Mouse (Mus musculus) bone marrow, adult 2 months (tissue): Measurements from ENCODE around the gene Mucl1. TPM values are rescaled to one million over a fixed set of nuclear protein-coding genes. Genes with fewer than 3 reads are reported as not detected.
"Not testable (repeated sequence)": the region's sequence is repeated elsewhere in the genome, so short reads cannot be mapped to it uniquely, and the experiment has no call there.

Source experiments
- H3K27ac ChIP-seq: fragments of 200-500 bp; 2 replicates; pipeline ENCODE4 v1.5.1; 2012; ENCODE audit warnings: low read depth, mild to moderate bottlenecking, control low read depth, inconsistent platforms, low read length; ENCODE audit not compliant: control insufficient read depth, poor library complexity, insufficient read depth
- H3K4me1 ChIP-seq: fragments of 200-500 bp; 2 replicates; pipeline ENCODE4 v1.6.1; 2011; ENCODE audit warnings: low read length; ENCODE audit not compliant: control insufficient read depth, insufficient read depth
- H3K4me3 ChIP-seq: fragments of 200-500 bp; replicated peaks from 2 replicates; pipeline ENCODE3; 2011; ENCODE audit warnings: mild to moderate bottlenecking, low read depth, low read length, control low read depth; ENCODE audit not compliant: control insufficient read depth
- CTCF ChIP-seq: fragments of 200-500 bp; IDR thresholded peaks from 2 replicates; pipeline ENCODE4 v1.5.1; 2011; ENCODE audit warnings: low read length, control low read depth; ENCODE audit not compliant: control insufficient read depth, insufficient read depth
- POLR2A ChIP-seq: fragments of 200-500 bp; IDR thresholded peaks from 2 replicates; pipeline ENCODE4 v1.6.1; 2011; ENCODE audit warnings: low read depth, mild to moderate bottlenecking, control low read depth, low read length, borderline replicate concordance; ENCODE audit not compliant: control insufficient read depth
- WGBS: fragments of 180-500 bp; shearing (Covaris S2); methylation state at CpG from one replicate; pipeline ENCODE4 v1.1.7; 2018; 5-methylcytosine and 5-hydroxymethylcytosine counted together
- polyA plus RNA-seq: library from polyadenylated mRNA; stranded (reverse); fragments of >200 nt; gene quantifications from 2 replicates; pipeline ENCODE4 v1.2.4, GENCODE M21; 2011; ENCODE audit warnings: low replicate concordance; ENCODE audit not compliant: missing spikeins, insufficient read depth, insufficient read length

Mucl1 gene
- not detected in 2 replicates for polyA plus RNA-seq

DNA sequence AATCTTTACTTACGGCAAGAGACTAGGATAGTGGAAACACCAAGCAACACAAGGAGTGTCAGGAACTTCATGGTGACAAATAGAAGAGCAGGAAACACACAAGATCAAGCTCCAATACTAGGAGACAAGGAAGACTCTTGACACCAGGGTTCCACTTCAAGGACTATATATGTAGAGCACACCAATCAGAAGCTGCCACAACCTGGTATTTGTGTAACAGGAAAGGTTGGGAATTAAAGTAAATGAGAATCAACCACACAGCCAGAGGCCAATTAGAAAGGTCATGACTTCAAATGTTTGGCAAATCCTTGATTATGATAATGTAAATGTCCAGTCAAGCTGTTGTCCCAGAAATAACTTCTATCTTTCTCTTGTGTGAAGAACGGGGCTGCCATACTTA lies at the start of gene Mucl1:
Gene Mucl1 (minus strand): TSS at position 101 of the 400 bp plus-strand sequence.
- Histone ChIP-seq H3K27ac (no peak within 1 kb of the TSS), H3K4me3 (no peak within 1 kb of the TSS), H3K4me1 (no peaks in the 10 kb centered on the region)
- WGBS, result 83% methylated on average over 2 of the region's 2 CpGs
- no peak for TF ChIP-seq POLR2A

- H3K4me1 ChIP-seq, H3K4me3 ChIP-seq, H3K27ac ChIP-seq: not testable (repeated sequence)
- 2% methylated on average over 5 of the region's 5 CpGs for WGBS
- peak; percentile 57 for TF ChIP-seq CTCF
Measured at GRCm38 (mm10) chr15:103766836-103767235, 11.6 kb upstream of the Mucl1 start.

- not testable (repeated sequence) for H3K27ac ChIP-seq, H3K4me3 ChIP-seq, H3K4me1 ChIP-seq
- WGBS, result 63% methylated on average over 5 of the region's 5 CpGs
Measured at GRCm38 (mm10) chr15:103716861-103717260, 38.4 kb downstream of the Mucl1 start.

Other genes with a start within 250 kb of the Mucl1 start
- gene Ppp1r1a, start 217.5 kb downstream of the Mucl1 start, polyA plus RNA-seq, result 3.0 TPM in 1 of 2 replicates, not detected in the other
- not detected in 2 replicates for gene Glycam1, start 190.4 kb downstream of the Mucl1 start, polyA plus RNA-seq
- not detected in 2 replicates for gene Mucl2, start 143.8 kb upstream of the Mucl1 start, polyA plus RNA-seq